Mouse (Mus musculus): ENCODE results near the gene Pnpla2.

The Pnpla2 gene

GRCm38 (mm10) chr7:141447110-141447991, 7.6 kb upstream of the Pnpla2 start, which contains the start of gene Rplp2:
Gene Rplp2 (plus strand): TSS chr7:141447370.
- peak; percentile 86 for DNase-seq (ENCODE audit: low spot score)

DNA sequence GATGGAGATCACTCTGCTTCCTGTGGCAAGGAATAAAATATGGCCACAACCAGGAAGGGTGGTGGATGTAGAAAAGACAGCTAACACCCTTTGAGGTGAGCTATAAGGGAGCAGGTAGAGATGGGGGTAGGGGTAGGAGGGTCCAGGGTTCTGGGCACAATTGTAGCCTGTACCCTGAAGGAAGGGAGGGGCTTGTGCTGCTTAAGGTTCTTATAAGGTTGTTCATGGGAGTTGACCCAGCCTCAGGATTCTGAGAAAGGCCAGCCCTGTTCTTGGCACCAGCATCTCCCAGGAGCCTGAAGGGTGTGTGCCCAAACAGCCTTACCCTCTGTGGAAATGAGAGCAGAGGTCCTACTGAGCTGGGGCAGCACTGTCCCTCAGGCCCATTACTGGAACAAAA, 3.1 kb upstream of the Pnpla2 start:
- peak; percentile 92 for DNase-seq (ENCODE audit: low spot score)

- DNase-seq (ENCODE audit: low spot score), result peak; percentile 78
These were observed 1.4 kb upstream of the Pnpla2 start for GRCm38 (mm10) chr7:141453636-141454035.

DNA sequence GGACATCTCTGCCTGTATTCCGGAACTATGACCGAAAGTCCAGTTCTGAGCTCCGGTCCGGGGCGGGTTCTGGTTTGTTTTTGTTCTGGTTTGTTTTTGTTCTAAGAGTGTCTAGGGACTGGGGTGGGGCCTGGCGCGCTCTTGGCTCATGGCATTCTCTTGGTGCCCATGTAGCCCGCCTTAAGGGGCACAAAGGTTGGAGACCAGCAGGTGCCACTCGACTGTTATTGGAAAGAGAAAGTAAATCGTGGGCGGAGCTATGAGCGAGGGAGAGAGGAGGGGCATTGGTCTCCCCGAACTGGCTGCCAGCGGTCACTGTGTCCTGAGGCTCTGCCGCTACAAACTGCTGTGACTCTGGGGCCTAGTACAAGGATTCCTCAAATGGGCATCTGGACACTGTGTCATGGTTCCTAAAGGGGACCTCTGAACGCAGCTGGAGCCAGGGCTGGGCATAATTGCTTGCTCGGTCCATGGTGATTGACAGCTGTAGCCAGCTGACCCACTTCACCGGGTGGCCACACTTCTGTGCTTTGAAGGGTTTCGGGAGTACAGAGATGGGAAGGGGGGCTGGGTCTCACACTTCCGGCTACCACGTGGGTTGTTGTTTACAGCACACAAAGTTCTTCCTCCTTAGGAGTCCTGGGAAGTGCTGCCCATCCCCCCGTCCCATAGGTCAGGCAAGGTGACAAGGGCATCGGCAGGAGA, 764 bp downstream of the Pnpla2 start:
- peak; percentile 90 for DNase-seq (ENCODE audit: low spot score)

GRCm38 (mm10) chr7:141456739-141457138, 1.7 kb downstream of the Pnpla2 start:
- DNase-seq (ENCODE audit: low spot score), result peak; percentile 85

DNA sequence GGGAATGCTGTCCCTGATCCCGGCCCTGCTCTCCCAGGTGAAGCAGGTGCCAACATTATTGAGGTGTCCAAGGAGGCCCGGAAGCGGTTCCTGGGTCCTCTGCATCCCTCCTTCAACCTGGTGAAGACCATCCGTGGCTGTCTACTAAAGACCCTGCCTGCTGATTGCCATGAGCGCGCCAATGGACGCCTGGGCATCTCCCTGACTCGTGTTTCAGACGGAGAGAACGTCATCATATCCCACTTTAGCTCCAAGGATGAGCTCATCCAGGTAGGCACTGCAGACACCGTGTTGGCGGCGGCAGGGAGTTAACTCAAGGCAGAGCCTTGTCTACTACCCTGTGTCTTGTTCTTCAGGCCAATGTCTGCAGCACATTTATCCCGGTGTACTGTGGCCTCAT, 2.2 kb downstream of the Pnpla2 start:
- DNase-seq (ENCODE audit: low spot score), result peak; percentile 41

DNA sequence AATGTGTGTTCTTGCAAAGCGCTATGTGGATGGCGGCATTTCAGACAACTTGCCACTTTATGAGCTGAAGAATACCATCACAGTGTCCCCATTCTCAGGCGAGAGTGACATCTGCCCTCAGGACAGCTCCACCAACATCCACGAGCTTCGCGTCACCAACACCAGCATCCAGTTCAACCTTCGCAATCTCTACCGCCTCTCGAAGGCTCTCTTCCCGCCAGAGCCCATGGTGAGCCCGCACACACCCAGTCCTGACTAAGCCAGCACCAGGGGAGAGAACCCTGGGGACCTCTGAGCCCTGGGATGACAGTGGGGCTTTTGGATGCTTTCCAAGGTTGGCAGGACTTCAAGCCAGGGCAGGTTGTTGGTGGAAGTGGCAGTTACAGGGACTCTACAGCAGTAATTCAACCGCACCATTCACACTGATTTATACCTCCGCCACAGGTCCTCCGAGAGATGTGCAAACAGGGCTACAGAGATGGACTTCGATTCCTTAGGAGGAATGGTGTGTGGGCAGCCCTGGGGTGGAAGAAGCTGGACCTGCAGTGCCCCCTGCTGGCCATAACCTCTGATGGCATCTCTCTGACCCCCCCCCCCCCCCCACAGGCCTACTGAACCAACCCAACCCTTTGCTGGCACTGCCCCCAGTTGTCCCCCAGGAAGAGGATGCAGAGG, 3.1 kb downstream of the Pnpla2 start:
- DNase-seq (ENCODE audit: low spot score), result peak; percentile 66

- no peak for DNase-seq (ENCODE audit: low spot score)
These were observed 3.7 kb downstream of the Pnpla2 start for GRCm38 (mm10) chr7:141458661-141459060.

- DNase-seq (ENCODE audit: low spot score), result peak; percentile 37
These were observed 4.3 kb downstream of the Pnpla2 start for GRCm38 (mm10) chr7:141459301-141459711.

DNA sequence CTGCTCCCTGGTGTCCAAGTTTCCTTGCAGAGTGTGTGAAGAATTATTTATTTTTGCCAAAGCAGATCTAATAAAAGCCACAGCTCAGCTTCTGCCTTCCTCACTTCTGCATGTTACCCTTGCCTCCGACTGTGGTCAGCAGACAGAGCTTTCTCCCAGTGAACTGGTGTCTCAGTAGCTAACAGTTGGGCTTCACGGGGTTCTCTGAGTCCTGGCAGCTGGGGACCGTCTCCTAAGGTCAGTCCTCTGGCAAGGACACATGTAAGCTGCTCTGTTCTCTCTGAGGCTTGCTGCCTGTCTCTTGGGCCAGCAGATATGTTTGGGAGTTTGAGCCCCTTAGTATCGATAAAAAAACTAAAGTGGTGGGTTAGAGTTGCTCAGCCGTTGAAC, 5.0 kb downstream of the Pnpla2 start:
- no peak for DNase-seq (ENCODE audit: low spot score)

- DNase-seq (ENCODE audit: low spot score), result peak; percentile 73
These were observed 5.6 kb downstream of the Pnpla2 start, which contains the start of gene Cracr2b for GRCm38 (mm10) chr7:141460391-141461113. Gene Cracr2b (plus strand): TSS chr7:141461094.

DNA sequence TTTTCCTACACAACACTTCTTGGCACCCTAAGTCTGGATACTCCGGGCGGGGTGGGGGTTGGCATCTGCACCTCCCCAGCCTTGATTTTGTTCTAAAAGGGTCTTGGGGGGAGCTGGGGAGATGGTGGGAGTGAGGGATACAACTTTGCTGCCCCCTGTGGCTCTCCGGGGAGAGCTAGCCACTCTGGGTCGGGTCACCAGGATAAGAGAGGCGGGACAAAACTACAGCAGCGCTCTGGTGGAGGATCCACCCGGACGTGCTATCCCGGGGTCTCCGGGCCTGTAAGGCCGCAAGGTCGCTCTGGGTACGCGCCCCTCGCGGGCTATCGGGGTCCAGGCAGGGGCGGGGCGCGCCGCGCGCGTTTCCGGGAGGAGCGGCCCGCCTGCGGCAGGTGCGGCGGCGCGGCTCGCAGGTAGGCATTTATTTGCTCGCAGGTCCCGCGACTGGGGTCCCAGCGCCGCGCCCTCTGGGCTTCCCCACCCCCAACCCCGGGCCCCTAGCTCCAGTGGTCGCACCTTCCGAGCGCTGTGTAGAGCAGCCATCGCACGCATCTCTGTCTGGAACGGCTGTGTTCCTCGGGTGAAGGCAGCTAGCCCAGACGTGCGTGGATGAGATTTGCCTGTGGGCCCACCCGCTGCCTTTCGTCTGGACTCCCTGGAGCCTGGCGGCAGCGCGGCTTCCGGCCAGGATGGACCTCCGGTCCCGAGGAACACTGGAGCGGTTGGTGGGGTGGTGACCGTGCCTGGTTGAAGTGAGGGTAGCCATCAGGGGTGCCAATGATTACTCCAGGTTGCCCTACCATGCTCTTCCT, 6.7 kb downstream of the Pnpla2 start:
- DNase-seq (ENCODE audit: low spot score), result peak; percentile 51

DNA sequence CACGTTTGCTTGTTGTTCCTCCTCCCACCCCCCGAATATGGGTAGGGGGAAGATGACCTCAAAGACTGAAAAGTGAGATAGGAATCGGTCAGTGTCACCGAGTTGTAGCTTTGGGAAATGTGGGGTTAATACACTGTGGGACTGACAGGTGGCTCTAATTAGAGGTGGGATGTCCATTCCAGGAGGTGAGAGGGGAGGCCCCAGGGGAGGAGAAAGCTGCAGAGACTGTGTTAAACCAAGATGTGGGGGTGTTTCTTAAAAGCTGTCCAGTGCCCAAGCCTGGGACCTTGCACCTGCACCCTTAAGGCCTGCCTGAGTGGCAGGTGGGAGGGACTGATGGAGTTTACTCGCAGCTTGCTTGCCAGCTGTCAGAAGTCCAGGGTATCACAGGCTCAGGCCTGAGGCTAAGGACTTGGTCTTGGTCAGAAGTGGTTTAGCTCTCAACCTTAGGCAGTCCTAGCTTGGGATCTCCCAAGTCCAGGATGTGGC, 7.4 kb downstream of the Pnpla2 start:
- peak; percentile 78 for DNase-seq (ENCODE audit: low spot score)

- DNase-seq (ENCODE audit: low spot score), result no peak
These were observed 9.0 kb downstream of the Pnpla2 start for GRCm38 (mm10) chr7:141463824-141464602.

DNA sequence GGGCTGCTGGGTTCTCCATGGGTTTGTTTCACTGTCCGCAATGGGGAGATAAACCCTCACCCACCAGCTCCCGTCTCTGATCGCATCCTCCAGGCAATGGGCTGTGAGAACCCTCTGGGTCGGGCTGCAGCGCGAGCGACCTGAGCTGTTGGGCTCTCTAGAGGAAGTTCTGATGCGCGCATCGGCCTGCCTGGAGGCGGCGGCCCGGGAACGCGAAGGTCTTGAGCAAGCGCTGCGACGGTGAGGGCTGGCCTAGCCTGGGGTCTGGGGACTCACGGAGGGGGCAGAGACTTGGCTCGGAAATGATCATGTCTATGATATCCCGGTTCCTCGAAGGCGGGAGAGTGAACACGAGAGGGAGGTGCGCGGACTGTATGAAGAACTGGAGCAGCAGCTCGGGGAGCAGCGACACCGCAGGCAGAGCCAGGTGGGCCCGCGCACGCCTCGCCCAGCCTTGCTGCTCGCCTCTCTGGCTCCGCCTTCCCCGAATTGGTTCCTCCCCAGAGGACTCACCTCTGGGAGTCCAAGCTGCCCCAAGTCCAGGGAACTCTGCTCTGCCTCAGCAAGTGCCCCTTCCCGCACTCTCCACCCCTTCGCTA, 9.7 kb downstream of the Pnpla2 start:
- DNase-seq (ENCODE audit: low spot score), result no peak

GRCm38 (mm10) chr7:141465388-141466044, 10.5 kb downstream of the Pnpla2 start:
- DNase-seq (ENCODE audit: low spot score), result peak; percentile 56

- DNase-seq (ENCODE audit: low spot score), result peak; percentile 63
These were observed 11.0 kb downstream of the Pnpla2 start for GRCm38 (mm10) chr7:141466045-141466394.

DNA sequence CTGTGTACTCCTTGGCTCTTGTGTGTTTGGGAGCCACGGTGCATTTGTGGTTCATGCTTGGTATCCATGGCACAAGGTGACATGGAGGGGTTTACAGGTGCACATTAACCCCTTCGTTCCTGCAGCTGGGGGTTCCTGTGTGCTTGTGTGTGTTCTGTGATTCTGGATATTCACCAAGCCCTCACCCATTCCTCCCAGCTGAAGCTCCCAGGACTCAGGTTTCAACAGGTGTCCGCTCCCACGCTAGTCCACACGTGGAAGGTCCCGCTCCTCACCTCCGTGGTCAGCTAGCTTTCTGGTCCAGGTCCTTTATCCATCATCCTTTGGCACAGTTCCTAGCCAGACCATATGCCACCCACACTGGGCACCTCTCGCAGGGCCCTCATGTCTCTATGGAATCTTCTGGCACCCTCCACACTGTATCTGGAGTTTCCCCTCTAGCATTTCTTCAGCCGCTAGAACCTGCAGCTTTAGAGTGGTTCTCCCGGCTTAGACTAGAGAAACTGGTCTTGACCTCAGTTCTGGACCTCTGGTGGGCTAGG, 11.7 kb downstream of the Pnpla2 start:
- DNase-seq (ENCODE audit: low spot score), result no peak
